ENCODE assay signal across 24 mouse cellular contexts in genomic region chr3:27293645-27294385, GRCm38 (mm10). TPM values are rescaled to one million over a fixed set of nuclear protein-coding genes. Genes with fewer than 3 reads are reported as not detected.
"Had no signal": no experiment of that assay in that cellular context is flagged by ENCODE, and none has a peak within 500 bp of the region (broad histone marks: within the 10 kb centered on the region; RNA-seq: fewer than 3 reads in every experiment).

No protein-coding gene starts in this region.

- H3K36me3 ChIP-seq: kidney, embryonic 15.5 days; limb, embryonic 12.5 days; limb, embryonic 15.5 days; liver, embryonic 12.5 days; liver, embryonic 15.5 days; lung, embryonic 15.5 days; midbrain, embryonic 10.5 days; midbrain, embryonic 13.5 days had no signal

- H3K4me2 ChIP-seq: kidney, embryonic 15.5 days; limb, embryonic 12.5 days; limb, embryonic 15.5 days; liver, embryonic 12.5 days; liver, embryonic 15.5 days; lung, embryonic 15.5 days; midbrain, embryonic 13.5 days had no signal

- H3K9ac ChIP-seq: kidney, embryonic 15.5 days; limb, embryonic 12.5 days; limb, embryonic 15.5 days; liver, embryonic 12.5 days; liver, embryonic 15.5 days; lung, embryonic 15.5 days; midbrain, embryonic 13.5 days had no signal

- DNase-seq: kidney, adult 2 months; kidney, postnatal 14 days; left cerebral cortex, postnatal 4 days; lung, adult 18-20 months; lung, postnatal 10 days; lung, postnatal 36 days; right cerebral cortex, adult 18-20 months; right cerebral cortex, postnatal 14 days; right cerebral cortex, postnatal 4 days; thymus, postnatal 25 days had no signal

- H3K27ac ChIP-seq: kidney, embryonic 15.5 days; limb, embryonic 12.5 days; limb, embryonic 15.5 days; liver, embryonic 12.5 days; liver, embryonic 15.5 days; lung, embryonic 15.5 days; midbrain, embryonic 10.5 days; midbrain, embryonic 13.5 days; stomach, postnatal 0 days had no signal

- H3K4me1 ChIP-seq: limb, embryonic 12.5 days; limb, embryonic 15.5 days; liver, embryonic 12.5 days; liver, embryonic 15.5 days; megakaryocyte, embryonic 14.5 days; midbrain, embryonic 13.5 days had no signal

- H3K27me3 ChIP-seq: kidney, embryonic 15.5 days; limb, embryonic 12.5 days; limb, embryonic 15.5 days; liver, embryonic 12.5 days; liver, embryonic 15.5 days; lung, embryonic 15.5 days; megakaryocyte, embryonic 14.5 days; midbrain, embryonic 13.5 days had no signal

- ATAC-seq: intestine, postnatal 0 days; liver, embryonic 12.5 days; midbrain, embryonic 13.5 days; midbrain, embryonic 16.5 days had no signal

- H3K9me3 ChIP-seq: kidney, embryonic 15.5 days; limb, embryonic 12.5 days; limb, embryonic 15.5 days; liver, embryonic 12.5 days; liver, embryonic 15.5 days; lung, embryonic 15.5 days; midbrain, embryonic 10.5 days; midbrain, embryonic 13.5 days had no signal

- H3K4me3 ChIP-seq: kidney, embryonic 15.5 days; limb, embryonic 12.5 days; limb, embryonic 15.5 days; liver, embryonic 12.5 days; liver, embryonic 15.5 days; lung, embryonic 15.5 days; megakaryocyte, embryonic 14.5 days; midbrain, embryonic 10.5 days; midbrain, embryonic 13.5 days; myocyte had no signal

RNA-seq across cellular contexts. Expression of gene Tnfsf10, which starts 23.0 kb away (rescaled TPM):
- polyA plus RNA-seq: midbrain, embryonic 10.5 days; myocyte; neural tube, embryonic 11.5 days had no signal
